Mouse (Mus musculus) adrenal gland, postnatal 25 days (tissue): ENCODE data around the gene E330017A01Rik. TPM values are rescaled to one million over a fixed set of nuclear protein-coding genes. Genes with fewer than 3 reads are reported as not detected.

Source experiments
- DNase-seq: peaks from one replicate; pipeline ENCODE4 v3.0.0; 2021; ENCODE audit warnings: mixed read lengths
- total RNA-seq: library from RNA; stranded (reverse); gene quantifications from 2 replicates; pipeline ENCODE4 v1.2.3, GENCODE M21; 2021

The E330017A01Rik gene
- total RNA-seq, 1 experiment from 2014 or later, result not detected

GRCm38 (mm10) chr16:58591299-58591698 is 47.2 kb downstream of the E330017A01Rik start:
- DNase-seq, result no peak

GRCm38 (mm10) chr16:58589444-58589843 is 49.1 kb downstream of the E330017A01Rik start:
- no peak for DNase-seq

Other genes with a start within 250 kb of the E330017A01Rik start
- gene Dcbld2, start 230.3 kb downstream of the E330017A01Rik start, total RNA-seq, result 11.5 and 14.6 TPM in 2 replicates
- gene St3gal6, start 114.5 kb downstream of the E330017A01Rik start, total RNA-seq, result 22.6 and 24.6 TPM in 2 replicates
- not detected in 2 replicates for gene Gm813, start 21.8 kb downstream of the E330017A01Rik start, total RNA-seq
- gene Cpox, start 31.6 kb upstream of the E330017A01Rik start, total RNA-seq, result 15.8 and 19.6 TPM in 2 replicates
- gene Gpr15, start 80.3 kb upstream of the E330017A01Rik start, total RNA-seq, result not detected in 2 replicates
- gene Cldnd1, start 89.2 kb upstream of the E330017A01Rik start, total RNA-seq, result 59.3 and 65.5 TPM in 2 replicates
- not detected in 2 replicates for gene Olfr172, start 124.4 kb upstream of the E330017A01Rik start, total RNA-seq
- gene Olfr173, start 161.5 kb upstream of the E330017A01Rik start, total RNA-seq, result not detected in 2 replicates
- gene Olfr175-ps1, start 188.0 kb upstream of the E330017A01Rik start, total RNA-seq, result not detected in 2 replicates
- gene Olfr177, start 236.0 kb upstream of the E330017A01Rik start, total RNA-seq, result not detected in 2 replicates